Mouse (Mus musculus): ENCODE results near the gene Mthfs.
"Not testable (repeated sequence)": the region's sequence is repeated elsewhere in the genome, so short reads cannot be mapped to it uniquely, and the experiment has no call there.

DNA sequence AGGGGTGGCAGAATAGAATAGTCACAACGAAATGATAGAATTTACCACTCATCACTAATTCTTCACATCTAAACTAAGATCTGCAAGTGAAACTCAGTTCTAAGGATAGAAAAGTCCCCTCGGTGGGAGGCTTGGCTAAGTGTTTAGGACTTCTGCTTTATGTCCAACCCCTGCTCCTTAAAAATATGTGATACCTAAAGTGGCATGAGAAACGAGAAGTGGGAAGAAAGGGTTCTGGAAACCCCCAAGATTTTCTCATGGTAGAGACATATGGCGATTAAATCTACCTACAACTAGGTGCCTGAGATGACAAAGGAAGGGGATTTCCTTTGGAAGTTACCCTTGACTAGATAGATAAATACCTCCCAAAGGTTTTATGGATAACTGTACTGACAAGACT lies 31.0 kb upstream of the Mthfs start:
- not testable (repeated sequence) for TF ChIP-seq EP300 (IDR thresholded peaks at IDR 0.05; ENCODE audit: insufficient read depth, low read depth, low read length); CTCF (IDR thresholded peaks at IDR 0.05; ENCODE audit: low read depth, low read length); POLR2A (IDR thresholded peaks at IDR 0.05; ENCODE audit: insufficient read depth, low read length)
